Mouse (Mus musculus) MEL (cell line): ENCODE results near the gene Polr2l.

Experiments
- CTCF ChIP-seq, 3 experiments: IDR thresholded peaks in 2 of 3; conservative IDR thresholded peaks in 1 of 3; 2 replicates each; pipeline ENCODE4 v1.5.1; 2011 to 2012; ENCODE audit warnings: low read length in 3 of 3, low read depth in 2 of 3, mild to moderate bottlenecking in 2 of 3, improper control_type of control experiment in 1 of 3, inconsistent platforms in 1 of 3, mixed read lengths in 1 of 3, moderate library complexity in 1 of 3; ENCODE audit not compliant: control insufficient read depth in 1 of 3, insufficient read depth in 1 of 3, poor library complexity in 1 of 3, severe bottlenecking in 1 of 3
- E2F4 ChIP-seq: IDR thresholded peaks from 2 replicates; pipeline ENCODE4 v1.6.1; 2011; ENCODE audit warnings: low read depth, low read length, improper control_type of control experiment, borderline replicate concordance
- KAT2A ChIP-seq: conservative IDR thresholded peaks from 2 replicates; pipeline ENCODE4 v1.6.1; 2012; ENCODE audit warnings: low read depth, low read length, improper control_type of control experiment, inconsistent platforms
- MAX ChIP-seq: IDR thresholded peaks from 2 replicates; pipeline ENCODE4 v1.6.1; 2011; ENCODE audit warnings: low read length, improper control_type of control experiment
- MXI1 ChIP-seq: IDR thresholded peaks from 2 replicates; pipeline ENCODE4 v1.6.1; 2011; ENCODE audit warnings: mild to moderate bottlenecking, low read depth, low read length, improper control_type of control experiment

DNA sequence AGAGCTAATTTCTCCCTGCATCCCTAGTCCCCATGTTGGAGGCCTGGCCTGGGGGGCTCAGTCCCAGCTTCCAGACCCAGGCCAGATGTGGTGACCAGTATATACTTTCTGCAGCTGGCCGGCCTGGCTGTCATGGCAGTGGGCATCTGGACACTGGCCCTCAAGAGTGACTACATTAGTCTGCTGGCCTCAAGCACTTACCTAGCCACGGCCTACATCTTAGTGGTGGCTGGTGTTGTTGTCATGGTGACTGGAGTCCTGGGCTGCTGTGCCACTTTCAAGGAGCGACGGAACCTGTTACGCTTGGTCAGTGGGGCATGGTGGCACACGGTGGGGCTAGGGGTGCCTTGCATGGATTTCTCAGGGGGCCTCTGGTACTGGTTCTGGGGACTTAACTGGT, 5.6 kb downstream of the Polr2l start:
- no peak for TF ChIP-seq MXI1
- TF ChIP-seq KAT2A, result no peak
- TF ChIP-seq CTCF (IDR thresholded peaks at IDR 0.05 in 2 of 3, conservative IDR thresholded peaks at IDR 0.05 in 1 of 3; ENCODE audit: control insufficient read depth in 1 of 3, insufficient read depth in 1 of 3, low read depth in 2 of 3, low read length in 3 of 3, poor library complexity in 1 of 3, severe bottlenecking in 1 of 3), result no peak
- no peak for TF ChIP-seq E2F4
- no peak for TF ChIP-seq MAX
